Mouse (Mus musculus) midbrain, embryonic 16.5 days (tissue): ENCODE measurements around the gene Unc119b. TPM values are rescaled to one million over a fixed set of nuclear protein-coding genes. Genes with fewer than 3 reads are reported as not detected.

ENCODE experiments used
- ATAC-seq: fragments of 200-750 bp; cut with Nextera tagmentation; 2 replicates; pipeline ENCODE4 v1.8.0; 2017; ENCODE audit warnings: moderate TSS enrichment
- H3K27ac ChIP-seq: fragments of 300-500 bp; sonication (generic); 2 replicates; pipeline ENCODE4 v1.5.1; 2014; ENCODE audit warnings: mild to moderate bottlenecking, low read length, mixed read lengths
- H3K27me3 ChIP-seq: fragments of 300-500 bp; sonication (generic); 2 replicates; pipeline ENCODE4 v1.6.1; 2014; ENCODE audit warnings: low read depth, low read length, mixed read lengths; ENCODE audit not compliant: control insufficient read depth, insufficient read depth
- H3K36me3 ChIP-seq: fragments of 300-500 bp; sonication (generic); 2 replicates; pipeline ENCODE4 v1.6.1; 2014; ENCODE audit warnings: mild to moderate bottlenecking, low read length, moderate library complexity, mixed read lengths; ENCODE audit not compliant: control insufficient read depth, insufficient read depth
- H3K4me1 ChIP-seq: fragments of 300-500 bp; sonication (generic); 2 replicates; pipeline ENCODE4 v1.6.1; 2014; ENCODE audit warnings: mild to moderate bottlenecking, low read length, mixed read lengths; ENCODE audit not compliant: control insufficient read depth, insufficient read depth
- H3K4me2 ChIP-seq: fragments of 300-500 bp; sonication (generic); 2 replicates; pipeline ENCODE4 v1.6.1; 2014; ENCODE audit warnings: mild to moderate bottlenecking, low read length, mixed read lengths
- H3K4me3 ChIP-seq: fragments of 300-500 bp; sonication (generic); 2 replicates; pipeline ENCODE4 v1.5.1; 2014; ENCODE audit warnings: low read depth, mild to moderate bottlenecking, low read length, moderate library complexity, mixed read lengths
- H3K9ac ChIP-seq: fragments of 300-500 bp; sonication (generic); 2 replicates; pipeline ENCODE4 v1.6.1; 2014; ENCODE audit warnings: low read depth, low read length, mixed read lengths
- H3K9me3 ChIP-seq: fragments of 300-500 bp; sonication (generic); replicated peaks from 2 replicates; pipeline ENCODE4 v1.6.1; 2014; ENCODE audit warnings: mild to moderate bottlenecking, low read length, mixed read lengths; ENCODE audit not compliant: control insufficient read depth, poor library complexity, severe bottlenecking
- WGBS: fragments of 180-500 bp; shearing (Covaris S2); extraction: QIAGEN DNeasy Blood & Tissue Kit; methylation state at CpG from one replicate; pipeline ENCODE4 v1.1.7; 2014; 5-methylcytosine and 5-hydroxymethylcytosine counted together
- polyA plus RNA-seq: library from polyadenylated mRNA; unstranded; fragments of >200 nt; fragmentation: Nextera tagmentation; extraction: Ambion mirVana; gene quantifications from 2 replicates; pipeline ENCODE4 v1.2.1, GENCODE M21; 2015

The Unc119b gene
- 27.7 and 30.5 TPM in 2 replicates for polyA plus RNA-seq

DNA sequence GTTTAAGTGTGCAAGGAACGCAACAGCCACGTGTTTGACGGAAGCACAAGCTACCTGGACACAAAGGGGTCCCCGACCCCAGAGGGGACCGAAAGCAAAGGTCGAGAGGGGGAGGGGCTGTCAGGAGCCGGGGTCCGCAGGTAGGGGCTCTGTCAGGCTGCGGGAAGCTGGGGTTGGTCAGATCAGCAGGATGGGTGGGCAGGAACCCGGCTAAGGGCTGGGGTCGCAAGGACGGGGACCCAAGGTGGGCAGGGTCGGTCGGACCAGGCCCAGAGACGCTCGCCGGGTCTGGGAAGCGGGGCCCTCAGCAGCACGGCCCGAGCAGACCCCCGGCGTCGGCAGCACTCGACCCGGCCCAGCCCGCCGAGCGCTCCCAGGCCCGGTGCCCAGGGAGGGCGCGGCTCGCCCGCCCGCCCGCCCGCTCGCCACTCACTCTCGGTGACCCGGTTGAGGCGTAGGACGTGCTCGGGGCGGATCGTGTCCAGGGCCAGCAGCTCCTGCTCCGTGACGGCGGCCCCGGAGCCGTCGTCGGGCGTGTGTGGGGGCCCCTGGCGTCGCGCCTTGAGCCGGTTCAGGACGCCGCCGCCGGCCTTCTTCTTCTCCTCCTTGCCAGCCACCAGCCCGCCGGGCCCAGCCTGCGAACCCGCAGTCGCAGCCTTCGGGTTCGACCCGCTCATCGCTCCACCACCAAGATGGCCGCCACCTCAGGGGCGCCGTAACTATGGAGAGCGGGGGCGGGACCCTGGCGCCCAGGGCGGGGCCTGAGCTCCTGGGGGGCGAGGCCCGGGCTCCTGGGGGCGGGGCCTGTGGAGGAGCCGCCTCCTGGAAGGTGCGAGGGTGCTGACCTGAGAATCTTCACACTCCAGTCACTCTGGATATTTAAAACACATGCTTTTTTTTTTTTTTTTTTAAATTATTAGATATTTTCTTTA, at the start of gene Unc119b:
TSS of gene Unc119b (minus strand) at position 742 of the 932 bp plus-strand sequence.
- peak within 1 kb of the TSS; percentile 62 for H3K27ac ChIP-seq
- H3K36me3 ChIP-seq: no peaks in the 10 kb centered on the region
- peak; percentile 92 for ATAC-seq
- no peaks in the 10 kb centered on the region for H3K9me3 ChIP-seq
- peak within 1 kb of the TSS; percentile 62 for H3K4me2 ChIP-seq
- H3K27me3 ChIP-seq: no peaks in the 10 kb centered on the region
- H3K9ac ChIP-seq: peak within 1 kb of the TSS; percentile 89
- under 1% methylated on average over 64 of the region's 81 CpGs for WGBS
- peaks cover 18% of the 10 kb centered on the region for H3K4me1 ChIP-seq
- peak within 1 kb of the TSS; percentile 79 for H3K4me3 ChIP-seq

DNA sequence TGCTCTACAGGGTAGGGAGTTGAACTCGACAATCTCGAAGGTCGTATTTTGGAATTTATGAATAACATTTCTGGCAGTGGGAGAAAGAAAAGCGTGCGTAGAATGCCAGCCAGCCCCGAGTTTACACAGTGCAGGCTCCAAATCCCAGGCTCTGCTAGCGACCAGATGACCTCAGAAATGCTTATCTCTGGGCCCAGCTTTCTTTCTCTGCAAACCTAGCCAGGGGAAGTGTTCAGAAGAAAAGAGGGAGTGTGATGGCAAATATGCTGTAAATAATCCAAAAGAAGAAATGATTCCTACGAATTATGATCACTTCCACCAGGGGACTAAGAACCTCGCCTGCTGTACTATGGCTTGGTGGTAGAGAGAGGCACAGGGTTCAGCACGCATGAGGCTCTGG, 48.7 kb upstream of the Unc119b start:
- ATAC-seq: no peak
- no peaks in the 10 kb centered on the region for H3K27me3 ChIP-seq
- H3K4me3 ChIP-seq: no peak overlapping the region
- H3K9me3 ChIP-seq: no peaks in the 10 kb centered on the region
- no peaks in the 10 kb centered on the region for H3K36me3 ChIP-seq
- H3K27ac ChIP-seq: no peak overlapping the region
- no peak overlapping the region for H3K9ac ChIP-seq
- 80% methylated on average over 10 of the region's 10 CpGs for WGBS
- H3K4me2 ChIP-seq: no peak overlapping the region
- H3K4me1 ChIP-seq: peaks cover 16% of the 10 kb centered on the region

- no peak overlapping the region for H3K9ac ChIP-seq
- no peaks in the 10 kb centered on the region for H3K27me3 ChIP-seq
- no peaks in the 10 kb centered on the region for H3K36me3 ChIP-seq
- H3K4me1 ChIP-seq: peaks cover 16% of the 10 kb centered on the region
- no peak overlapping the region for H3K27ac ChIP-seq
- WGBS: 84% methylated on average over 8 of the region's 8 CpGs
- no peaks in the 10 kb centered on the region for H3K9me3 ChIP-seq
- no peak overlapping the region for H3K4me2 ChIP-seq
- ATAC-seq: no peak
- H3K4me3 ChIP-seq: no peak overlapping the region
Observed at GRCm38 (mm10) chr5:115182925-115183324, 48.1 kb upstream of the Unc119b start.

DNA sequence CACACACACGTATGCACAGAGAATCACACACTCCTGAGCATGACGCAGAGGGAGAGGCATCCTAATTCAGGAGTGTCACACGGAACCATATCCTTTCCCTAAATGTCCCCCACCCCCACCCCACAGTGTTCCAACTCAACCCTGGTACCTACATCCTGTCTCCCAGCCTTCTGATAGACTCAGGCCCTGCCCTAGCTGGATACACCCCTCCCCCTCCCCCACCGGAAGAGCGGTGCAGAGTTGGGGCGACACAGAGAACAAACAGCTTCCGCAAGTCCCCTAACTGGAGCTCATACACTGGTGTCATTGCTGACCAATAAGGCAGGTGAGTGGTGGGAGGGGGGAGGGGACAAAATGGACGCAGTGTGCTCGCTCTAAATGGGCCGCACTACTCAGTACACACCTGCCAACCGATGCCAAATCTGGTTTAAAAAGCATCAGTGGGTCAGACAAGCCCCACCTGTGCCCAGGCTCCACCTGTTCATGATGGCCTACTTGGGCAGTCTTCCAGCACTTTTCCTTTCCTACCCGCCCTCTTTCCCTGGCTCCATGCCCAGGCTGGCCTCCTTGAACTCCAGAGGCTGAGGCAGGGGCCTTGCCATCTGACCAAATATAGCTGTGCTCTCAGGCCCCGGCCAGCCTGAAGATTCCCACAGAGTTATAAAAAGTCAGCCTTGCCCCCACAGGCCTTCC, 46.6 kb upstream of the Unc119b start:
- H3K27ac ChIP-seq: no peak overlapping the region
- no peaks in the 10 kb centered on the region for H3K9me3 ChIP-seq
- no peak; the same call in 1 of the 2 replicates for ATAC-seq
- 81% methylated on average over 13 of the region's 13 CpGs for WGBS
- H3K4me3 ChIP-seq: no peak overlapping the region
- peaks cover 10% of the 10 kb centered on the region for H3K4me1 ChIP-seq
- no peaks in the 10 kb centered on the region for H3K27me3 ChIP-seq
- H3K4me2 ChIP-seq: no peak overlapping the region
- H3K36me3 ChIP-seq: no peaks in the 10 kb centered on the region
- no peak overlapping the region for H3K9ac ChIP-seq

GRCm38 (mm10) chr5:115179596-115179995, 44.8 kb upstream of the Unc119b start:
- H3K4me1 ChIP-seq: peaks cover 6% of the 10 kb centered on the region
- no peak overlapping the region for H3K9ac ChIP-seq
- H3K27ac ChIP-seq: no peak overlapping the region
- 95% methylated on average over 11 of the region's 11 CpGs for WGBS
- no peak for ATAC-seq
- H3K4me2 ChIP-seq: no peak overlapping the region
- H3K27me3 ChIP-seq: no peaks in the 10 kb centered on the region
- no peaks in the 10 kb centered on the region for H3K36me3 ChIP-seq
- H3K4me3 ChIP-seq: no peak overlapping the region
- no peaks in the 10 kb centered on the region for H3K9me3 ChIP-seq

DNA sequence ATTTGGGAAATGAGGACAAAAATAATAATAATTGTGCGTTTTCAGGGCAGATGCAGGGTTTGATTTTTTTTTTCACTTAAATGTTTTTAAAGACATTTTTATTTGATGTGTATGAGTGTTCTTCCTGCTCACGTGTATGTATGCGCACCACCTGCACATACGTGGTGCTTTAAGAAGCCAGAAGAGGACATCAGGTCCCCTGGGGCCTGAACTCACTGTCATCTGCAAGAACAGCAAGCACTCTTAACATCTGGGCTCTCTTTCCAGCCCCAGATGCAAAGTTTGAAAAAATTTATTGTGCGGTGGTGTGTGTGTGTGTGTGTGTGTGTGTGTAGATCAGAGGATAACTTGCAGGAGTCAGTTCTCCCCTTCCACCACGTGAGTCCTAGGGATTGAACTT, 43.1 kb upstream of the Unc119b start:
- Histone ChIP-seq H3K4me2 (no peak overlapping the region), H3K36me3 (no peaks in the 10 kb centered on the region), H3K9ac (no peak overlapping the region), H3K9me3 (no peaks in the 10 kb centered on the region), H3K4me1 (no peaks in the 10 kb centered on the region), H3K4me3 (no peak overlapping the region), H3K27ac (no peak overlapping the region), H3K27me3 (no peaks in the 10 kb centered on the region)
- 80% methylated on average over 6 of the region's 6 CpGs for WGBS
- no peak for ATAC-seq

DNA sequence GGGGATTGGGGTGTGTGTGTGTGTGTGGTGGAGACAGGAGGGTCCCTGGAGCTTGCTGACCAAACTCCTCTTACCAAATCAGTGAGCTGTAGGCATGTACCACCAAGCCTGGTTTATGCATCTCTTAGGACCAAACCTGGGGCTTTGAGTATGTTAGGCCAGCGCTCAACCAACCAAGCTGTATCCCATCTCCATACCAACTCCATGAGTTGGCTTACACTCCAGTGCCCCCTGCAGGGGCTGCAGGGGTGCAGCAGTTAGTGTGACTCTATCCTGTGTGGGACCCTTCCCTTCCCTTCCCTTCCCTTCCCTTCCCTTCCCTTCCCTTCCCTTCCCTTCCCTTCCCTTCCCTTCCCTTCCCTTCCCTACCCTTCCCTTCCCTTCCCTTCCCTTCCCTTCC, 39.8 kb upstream of the Unc119b start:
- no peaks in the 10 kb centered on the region for H3K9me3 ChIP-seq
- no peak overlapping the region for H3K4me2 ChIP-seq
- H3K4me3 ChIP-seq: no peak overlapping the region
- 80% methylated on average over 1 of the region's 1 CpGs for WGBS
- H3K4me1 ChIP-seq: no peaks in the 10 kb centered on the region
- H3K27me3 ChIP-seq: no peaks in the 10 kb centered on the region
- H3K9ac ChIP-seq: no peak overlapping the region
- no peak overlapping the region for H3K27ac ChIP-seq
- H3K36me3 ChIP-seq: no peaks in the 10 kb centered on the region
- ATAC-seq: no peak

DNA sequence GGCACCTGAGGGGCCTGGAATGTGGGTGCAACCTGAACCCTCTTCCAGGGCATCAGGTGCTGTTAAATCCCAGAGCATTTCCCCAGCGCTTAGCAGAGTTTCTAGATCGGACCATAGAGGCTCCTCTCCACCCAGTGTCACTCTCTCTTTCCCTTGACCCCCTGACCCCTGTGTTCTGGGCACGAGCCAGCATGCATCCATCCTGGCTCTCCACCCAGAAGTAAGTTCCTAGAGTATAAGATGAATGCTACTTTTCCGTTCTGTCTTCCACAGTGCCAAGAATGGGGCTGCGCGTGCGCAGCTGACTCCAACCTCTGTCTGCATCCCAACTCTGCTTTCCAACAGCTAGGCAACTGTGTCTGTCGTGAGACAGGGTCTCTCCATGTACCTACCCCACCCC, 35.4 kb upstream of the Unc119b start:
- WGBS: 91% methylated on average over 8 of the region's 8 CpGs
- Histone ChIP-seq H3K4me3 (no peak overlapping the region), H3K36me3 (no peaks in the 10 kb centered on the region), H3K9ac (no peak overlapping the region), H3K27ac (no peak overlapping the region), H3K4me1 (no peaks in the 10 kb centered on the region), H3K27me3 (no peaks in the 10 kb centered on the region), H3K4me2 (no peak overlapping the region), H3K9me3 (no peaks in the 10 kb centered on the region)
- ATAC-seq: no peak
